Mouse (Mus musculus) testis, adult 2 months (tissue): ENCODE measurements around the gene Tcf20. TPM values are rescaled to one million over a fixed set of nuclear protein-coding genes. Genes with fewer than 3 reads are reported as not detected.

ENCODE experiments used
- H3K27ac ChIP-seq: fragments of 200-500 bp; 2 replicates; pipeline ENCODE4 v1.5.1; 2012; ENCODE audit warnings: low read depth, low read length; ENCODE audit not compliant: control insufficient read depth, insufficient read depth
- H3K27me3 ChIP-seq: fragments of 200-500 bp; 2 replicates; pipeline ENCODE4 v1.6.1; 2012; ENCODE audit warnings: mild to moderate bottlenecking, low read length, moderate library complexity; ENCODE audit not compliant: control insufficient read depth, insufficient read depth
- H3K36me3 ChIP-seq: fragments of 200-500 bp; 2 replicates; pipeline ENCODE4 v1.6.1; 2012; ENCODE audit warnings: mild to moderate bottlenecking, low read length; ENCODE audit not compliant: control insufficient read depth, insufficient read depth
- H3K4me1 ChIP-seq: fragments of 200-500 bp; 2 replicates; pipeline ENCODE4 v1.6.1; 2012; ENCODE audit warnings: low read length; ENCODE audit not compliant: control insufficient read depth, insufficient read depth
- H3K4me3 ChIP-seq: fragments of 200-500 bp; 2 replicates; pipeline ENCODE4 v1.5.1; 2012; ENCODE audit warnings: low read depth, mild to moderate bottlenecking, low read length, moderate library complexity, mixed read lengths; ENCODE audit not compliant: control insufficient read depth
- CTCF ChIP-seq: fragments of 200-500 bp; IDR thresholded peaks from 2 replicates; pipeline ENCODE4 v1.5.1; 2012; ENCODE audit warnings: low read depth, mild to moderate bottlenecking, inconsistent platforms, low read length, moderate library complexity; ENCODE audit not compliant: control insufficient read depth, insufficient read depth, insufficient replicate concordance
- POLR2A ChIP-seq: fragments of 200-500 bp; IDR thresholded peaks from 2 replicates; pipeline ENCODE4 v1.6.1; 2012; ENCODE audit warnings: low read depth, mild to moderate bottlenecking, inconsistent platforms, low read length, moderate library complexity; ENCODE audit not compliant: control insufficient read depth
- polyA plus RNA-seq: library from polyadenylated mRNA; depleted of rRNA; stranded (reverse); fragments of >200 nt; gene quantifications from 2 replicates; pipeline ENCODE4 v1.2.3, GENCODE M21; 2012

Gene Tcf20
- polyA plus RNA-seq, 1 experiment = 26.0 TPM

- TF ChIP-seq POLR2A = no peak
- no peak for TF ChIP-seq CTCF
- peaks cover 10% of the 10 kb centered on the region for H3K4me1 ChIP-seq
- H3K27me3 ChIP-seq = peaks cover 6% of the 10 kb centered on the region
These were observed 77.1 kb downstream of the Tcf20 start for GRCm38 (mm10) chr15:82910596-82910995.

GRCm38 (mm10) chr15:82909791-82910190 is 77.9 kb downstream of the Tcf20 start:
- TF ChIP-seq CTCF = no peak
- no peak for TF ChIP-seq POLR2A
- Histone ChIP-seq H3K27me3 (peaks cover 6% of the 10 kb centered on the region), H3K36me3 (no peaks in the 10 kb centered on the region), H3K27ac (no peak overlapping the region), H3K4me1 (peaks cover 10% of the 10 kb centered on the region), H3K4me3 (no peak overlapping the region)

More at GRCm38 (mm10) chr15:82910596-82910995, 77.1 kb downstream of the Tcf20 start:
- Histone ChIP-seq H3K4me3 (peak overlapping the region; percentile 4), H3K36me3 (no peaks in the 10 kb centered on the region), H3K27ac (no peak overlapping the region)

GRCm38 (mm10) chr15:82908521-82908920 is 79.2 kb downstream of the Tcf20 start:
- no peak overlapping the region for H3K27ac ChIP-seq
- H3K4me3 ChIP-seq = no peak overlapping the region
- no peaks in the 10 kb centered on the region for H3K36me3 ChIP-seq
- peaks cover 10% of the 10 kb centered on the region for H3K4me1 ChIP-seq
- H3K27me3 ChIP-seq = peaks cover 6% of the 10 kb centered on the region
- TF ChIP-seq CTCF = no peak
- TF ChIP-seq POLR2A = no peak

GRCm38 (mm10) chr15:82907306-82907705 is 80.4 kb downstream of the Tcf20 start:
- Histone ChIP-seq H3K27ac (no peak overlapping the region), H3K36me3 (no peaks in the 10 kb centered on the region), H3K4me1 (peaks cover 10% of the 10 kb centered on the region), H3K27me3 (peaks cover 6% of the 10 kb centered on the region), H3K4me3 (no peak overlapping the region)
- TF ChIP-seq CTCF (no peak), POLR2A (no peak)

- Histone ChIP-seq H3K36me3 (no peaks in the 10 kb centered on the region), H3K27ac (no peak overlapping the region), H3K4me1 (peaks cover 5% of the 10 kb centered on the region), H3K27me3 (0 out of 2 replicates have a peak, but pooled peaks cover 3% of the 10 kb centered on the region), H3K4me3 (no peak overlapping the region)
- no peak for TF ChIP-seq CTCF
- no peak for TF ChIP-seq POLR2A
These were observed 81.1 kb downstream of the Tcf20 start for GRCm38 (mm10) chr15:82906574-82907061.

- H3K27ac ChIP-seq = no peak overlapping the region
- H3K27me3 ChIP-seq = no peaks in the 10 kb centered on the region
- no peaks in the 10 kb centered on the region for H3K4me1 ChIP-seq
- no peak overlapping the region for H3K4me3 ChIP-seq
- no peaks in the 10 kb centered on the region for H3K36me3 ChIP-seq
- TF ChIP-seq CTCF (no peak), POLR2A (no peak)
These were observed 82.0 kb downstream of the Tcf20 start for GRCm38 (mm10) chr15:82905431-82906395.

GRCm38 (mm10) chr15:82904526-82904925 is 83.1 kb downstream of the Tcf20 start:
- no peak overlapping the region for H3K27ac ChIP-seq
- TF ChIP-seq CTCF (no peak), POLR2A (no peak)
- H3K4me1 ChIP-seq = peaks cover 6% of the 10 kb centered on the region
- no peak overlapping the region for H3K4me3 ChIP-seq
- H3K36me3 ChIP-seq = no peaks in the 10 kb centered on the region
- H3K27me3 ChIP-seq = no peaks in the 10 kb centered on the region

- TF ChIP-seq CTCF (no peak), POLR2A (no peak)
- H3K27me3 ChIP-seq = no peaks in the 10 kb centered on the region
- no peak overlapping the region for H3K27ac ChIP-seq
- no peaks in the 10 kb centered on the region for H3K36me3 ChIP-seq
- no peak overlapping the region for H3K4me3 ChIP-seq
- H3K4me1 ChIP-seq = peaks cover 11% of the 10 kb centered on the region
These were observed 85.2 kb downstream of the Tcf20 start for GRCm38 (mm10) chr15:82902521-82902920.
